Mouse (Mus musculus): ENCODE measurements at regions not wholly inside any gene's neighbourhood (a gene's known extent, or its start where the extent isn't known, plus 50 kb on each side); places are given as distances from the start of the nearest gene placed in this dataset.

DNA sequence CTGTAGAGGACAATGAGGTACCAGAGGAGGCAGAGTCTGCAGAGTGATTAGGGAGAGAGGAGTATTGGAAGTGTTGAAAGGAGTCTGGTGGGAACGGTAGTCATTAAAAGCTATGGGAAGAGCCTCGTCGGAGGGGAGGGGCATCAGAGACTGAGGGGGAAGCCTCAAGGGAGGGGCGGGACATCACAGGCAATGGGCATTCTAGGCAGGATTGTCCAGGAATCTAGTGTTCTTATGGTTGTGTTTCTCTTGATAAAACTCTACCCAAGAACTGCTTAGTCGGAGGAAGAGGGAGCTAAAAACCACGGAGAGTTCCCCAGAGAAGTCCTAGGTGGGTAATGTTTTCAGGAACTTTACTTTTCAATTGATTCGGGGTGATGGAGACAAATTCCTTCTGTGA, 90.2 kb downstream of the Sec23ip start:
- DNase-seq (ENCODE audit: low spot score in 2 of 2) = no peak

DNA sequence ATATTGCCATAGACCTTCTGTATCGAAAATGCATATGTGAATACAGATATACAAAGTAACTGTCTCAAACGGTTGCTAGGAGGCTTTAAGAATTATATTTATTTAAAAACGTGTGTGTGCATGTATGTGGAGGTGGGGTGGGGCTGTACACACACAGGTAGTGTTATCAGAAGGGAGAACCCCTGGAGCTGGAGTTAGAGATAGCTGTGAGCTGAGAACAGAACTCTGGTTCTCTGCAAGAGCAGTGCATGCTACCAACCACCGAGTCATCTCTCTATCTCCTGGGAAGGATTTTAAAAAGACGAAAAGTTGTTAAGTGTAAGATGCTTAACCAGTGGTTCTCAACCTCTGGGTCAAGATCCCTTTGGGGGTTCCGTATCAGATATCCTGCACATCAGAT, 91.7 kb downstream of the Sec23ip start:
- no peak for DNase-seq (ENCODE audit: low spot score in 2 of 2)

DNA sequence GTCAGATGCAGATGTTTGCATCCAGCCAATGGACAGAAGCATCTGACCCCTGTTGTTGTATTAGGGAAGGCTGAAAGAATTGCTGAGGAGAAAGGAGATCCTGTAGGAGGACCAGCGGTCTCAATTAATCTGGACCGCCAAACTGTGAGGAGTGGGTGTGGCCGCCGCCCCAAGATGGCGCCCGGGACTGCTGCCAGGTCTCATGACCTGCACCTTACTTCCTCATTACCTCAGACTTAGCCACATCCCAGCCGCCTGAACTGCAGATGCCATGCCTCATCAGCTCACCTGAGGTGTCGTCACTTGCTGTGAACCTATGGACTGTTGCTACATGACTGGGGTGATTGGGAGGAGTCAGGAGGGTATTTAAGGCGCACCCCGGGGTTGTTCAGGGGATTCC, 97.8 kb downstream of the Sec23ip start:
- no peak for DNase-seq (ENCODE audit: low spot score in 2 of 2)

DNA sequence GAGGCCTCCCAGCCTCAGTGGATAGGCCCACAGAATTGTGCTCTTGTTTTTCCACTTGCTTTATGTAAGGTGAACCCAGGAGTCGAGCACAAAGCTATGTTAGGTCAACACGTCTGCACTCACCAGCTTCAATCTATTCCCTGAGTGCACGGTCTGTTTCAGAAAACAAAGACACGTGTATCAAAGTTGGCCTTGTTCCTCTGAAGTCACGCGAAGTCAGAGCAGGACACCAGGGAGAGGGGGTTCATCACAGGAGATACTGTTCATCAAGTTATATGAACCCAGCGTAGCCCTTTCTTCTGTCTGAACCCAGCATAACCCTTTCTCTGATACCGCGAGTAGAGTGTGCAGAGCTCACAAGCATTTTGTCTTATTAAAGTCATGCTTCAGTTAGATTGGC, 98.8 kb downstream of the Sec23ip start:
- DNase-seq (ENCODE audit: low spot score in 2 of 2) = no peak

DNA sequence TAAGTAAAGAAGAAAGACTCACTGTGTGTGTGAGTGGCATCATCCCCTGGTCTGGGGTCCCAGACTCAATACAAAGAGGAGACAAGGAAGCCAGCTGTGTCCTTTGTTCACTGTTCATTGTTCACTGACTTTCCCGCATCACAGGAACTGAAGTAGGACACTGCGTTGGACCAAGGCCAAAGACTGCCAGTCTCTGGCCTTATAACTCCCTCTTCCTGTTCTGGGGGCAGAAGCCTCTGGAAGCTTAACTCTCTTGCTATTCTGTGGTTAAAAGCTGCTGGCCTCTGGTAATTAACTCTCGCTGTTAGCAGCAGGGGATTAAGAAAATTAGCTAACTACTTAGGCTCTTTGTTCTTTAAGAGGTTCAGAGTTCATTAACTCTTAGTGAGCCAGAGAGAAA, 104.5 kb downstream of the Sec23ip start:
- DNase-seq (ENCODE audit: low spot score in 2 of 2) = no peak

DNA sequence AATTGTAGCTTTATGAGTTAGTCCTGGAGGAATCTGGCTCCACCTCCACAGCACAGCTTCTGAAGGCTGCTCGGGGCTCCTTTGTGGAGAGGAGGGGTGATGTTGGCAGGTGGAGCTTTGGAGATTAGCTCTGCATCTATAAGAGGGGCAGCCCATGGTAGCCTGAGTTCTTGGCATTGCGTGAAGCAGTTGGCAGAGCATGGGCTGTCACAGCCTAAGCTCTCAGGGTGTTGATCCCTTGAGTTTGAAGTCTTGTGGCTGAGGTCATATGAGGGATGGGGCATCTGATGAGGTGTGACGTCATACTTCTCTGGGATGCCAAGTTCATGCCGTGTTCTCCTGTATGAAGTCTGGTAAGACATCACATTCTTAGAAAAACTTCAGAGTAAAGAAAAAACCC, 109.5 kb downstream of the Sec23ip start:
- DNase-seq (ENCODE audit: low spot score in 2 of 2) = no peak

DNA sequence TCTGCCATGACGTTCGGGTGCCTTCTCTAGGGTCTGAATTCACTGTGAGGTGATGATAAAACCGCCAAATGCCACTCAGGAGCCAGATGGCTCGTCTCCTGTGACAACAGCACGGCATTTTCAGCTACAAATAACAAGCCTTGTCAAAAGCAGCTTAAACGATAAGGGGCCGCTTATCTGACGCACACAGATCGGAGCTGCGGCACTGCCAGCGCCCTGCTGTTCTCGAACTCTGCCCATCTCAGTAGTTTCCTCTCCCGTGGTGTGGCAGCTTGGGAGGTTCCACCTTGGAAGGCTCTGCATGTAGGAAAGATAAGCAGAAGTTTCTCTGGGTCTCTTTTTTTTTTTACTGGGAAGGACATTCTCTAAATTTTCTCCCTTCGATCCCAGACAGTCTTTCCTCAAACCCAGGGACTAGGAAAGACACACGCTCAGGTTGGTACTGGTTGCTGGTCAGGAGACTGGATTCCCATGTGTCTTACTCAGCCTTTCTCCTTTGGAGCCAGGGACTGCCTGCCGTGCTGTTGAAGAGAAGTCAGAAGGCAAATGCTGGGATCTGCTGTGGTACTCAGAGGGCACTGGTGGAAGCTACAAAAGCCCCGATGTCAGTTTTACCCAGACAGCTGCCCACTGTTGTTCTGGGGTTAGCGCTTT, 110.1 kb downstream of the Sec23ip start:
- no peak for DNase-seq (ENCODE audit: low spot score in 2 of 2)

DNA sequence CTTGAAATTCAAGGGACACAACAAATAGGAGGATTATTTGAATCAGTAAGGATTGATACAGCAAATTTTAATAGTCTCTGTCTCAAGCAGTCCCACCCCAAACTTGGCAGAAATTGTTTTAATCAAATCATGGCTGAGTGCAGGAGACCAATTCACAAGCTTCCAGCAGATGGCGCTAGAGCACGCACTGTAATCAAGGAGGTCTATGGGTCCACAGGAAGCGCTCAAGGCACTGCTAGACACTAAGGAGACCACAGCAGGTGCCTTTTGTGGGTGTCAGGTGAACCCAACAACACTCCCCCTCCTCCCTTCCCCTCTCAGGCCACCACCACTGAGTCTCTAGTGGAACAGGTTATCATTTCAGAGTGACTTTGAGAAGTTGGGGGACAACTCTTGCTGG, 115.4 kb downstream of the Sec23ip start:
- peak; percentile 73 to 84 for DNase-seq (ENCODE audit: low spot score in 2 of 2)

DNA sequence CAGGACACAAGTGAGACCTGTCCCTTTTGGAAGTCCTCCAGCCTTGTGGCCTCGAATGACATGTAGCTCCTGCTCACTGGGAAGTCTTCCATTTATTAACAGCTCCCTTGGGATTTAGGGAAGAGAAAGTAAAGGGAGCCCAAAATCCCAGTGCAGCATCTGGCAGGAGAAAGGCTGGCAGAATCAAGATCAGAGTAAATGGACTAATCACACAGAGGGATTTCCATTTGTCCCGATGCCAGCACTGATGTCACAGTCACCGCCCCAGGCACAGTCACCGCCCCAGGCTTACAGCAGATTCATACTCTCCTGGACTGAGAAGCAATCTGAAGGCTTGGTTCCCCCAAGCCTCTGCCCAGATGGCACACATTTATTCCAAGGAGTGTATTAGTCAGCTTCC, 116.0 kb downstream of the Sec23ip start:
- DNase-seq (ENCODE audit: low spot score in 2 of 2) = no peak

DNA sequence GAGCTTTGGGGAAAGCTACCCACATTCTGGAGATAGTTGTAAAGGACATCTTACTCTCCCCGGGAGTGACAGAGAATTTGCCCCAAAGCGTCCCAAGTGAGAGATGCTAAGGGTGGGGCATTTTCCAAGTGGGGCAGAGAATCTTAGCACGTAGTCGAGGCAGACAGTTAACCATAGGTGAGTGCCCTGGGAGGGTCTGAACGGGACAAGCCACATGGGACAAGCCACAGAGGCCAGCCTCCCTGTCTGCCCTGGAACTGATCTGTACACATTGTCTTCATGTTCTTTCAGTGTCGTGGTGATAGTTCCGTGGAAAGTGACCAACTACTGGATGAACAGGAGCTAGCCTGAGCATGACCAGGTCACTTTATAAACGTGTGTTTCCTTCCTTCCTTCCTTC, 116.6 kb downstream of the Sec23ip start:
- no peak for DNase-seq (ENCODE audit: low spot score in 2 of 2)

DNA sequence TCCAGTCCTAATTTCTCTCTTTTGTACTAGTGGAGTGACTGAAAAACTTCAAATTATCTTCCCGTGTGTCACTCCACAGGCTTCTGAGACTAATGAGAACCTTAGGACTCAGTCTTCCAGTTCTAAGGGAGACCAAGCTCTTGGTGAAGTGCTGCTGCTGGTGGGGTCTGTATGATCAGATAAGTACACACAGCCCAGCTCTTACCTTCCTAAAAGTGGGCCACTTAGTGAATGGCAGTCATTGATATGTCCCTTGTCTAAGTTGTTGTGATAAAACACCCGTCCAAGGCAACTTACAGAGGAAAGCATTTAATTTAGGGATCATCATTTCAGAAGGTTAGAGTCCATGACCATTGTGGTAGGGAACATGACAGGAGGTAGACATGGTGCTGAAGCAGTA, 124.1 kb downstream of the Sec23ip start:
- no peak for DNase-seq (ENCODE audit: low spot score in 2 of 2)

DNA sequence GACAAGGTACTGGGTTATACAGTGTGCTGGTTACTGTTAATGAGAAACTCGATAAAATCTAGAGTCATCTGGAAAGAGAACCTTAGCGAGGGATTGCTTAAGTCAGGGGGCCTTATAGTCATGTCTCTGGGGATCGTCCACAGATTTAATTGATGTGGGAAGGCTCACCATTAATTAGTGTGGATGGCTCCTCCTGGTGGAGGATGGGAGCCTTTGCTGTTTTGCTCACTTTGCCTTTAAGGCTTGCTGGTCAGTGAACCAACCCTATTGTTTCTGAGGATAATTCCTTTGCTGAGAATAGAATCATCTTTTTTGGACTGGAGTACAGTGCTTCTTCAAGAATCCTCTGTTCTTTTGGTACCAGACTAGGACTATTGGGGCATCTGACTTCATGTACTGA, 139.3 kb downstream of the Sec23ip start:
- no peak for DNase-seq (ENCODE audit: low spot score in 2 of 2)

DNA sequence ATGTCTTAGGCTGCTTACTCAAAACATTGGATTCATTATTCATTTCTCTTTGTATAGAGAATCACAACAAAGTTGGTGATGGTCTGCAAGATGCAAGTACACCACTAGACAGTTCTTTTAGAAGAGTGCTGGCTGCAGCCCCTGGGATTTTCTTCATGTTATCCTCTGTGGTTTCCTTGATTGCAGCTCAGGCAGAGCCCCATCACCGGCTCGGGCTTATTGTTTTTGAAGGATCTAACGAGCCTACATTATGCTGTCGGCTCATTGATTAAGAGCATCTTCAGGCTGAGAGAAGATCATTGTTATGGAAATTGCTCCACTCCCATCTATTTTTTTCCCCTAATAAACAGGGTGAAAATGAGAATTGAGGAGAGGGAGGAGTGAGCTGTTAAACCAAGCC, 140.8 kb downstream of the Sec23ip start:
- no peak for DNase-seq (ENCODE audit: low spot score in 2 of 2)

DNA sequence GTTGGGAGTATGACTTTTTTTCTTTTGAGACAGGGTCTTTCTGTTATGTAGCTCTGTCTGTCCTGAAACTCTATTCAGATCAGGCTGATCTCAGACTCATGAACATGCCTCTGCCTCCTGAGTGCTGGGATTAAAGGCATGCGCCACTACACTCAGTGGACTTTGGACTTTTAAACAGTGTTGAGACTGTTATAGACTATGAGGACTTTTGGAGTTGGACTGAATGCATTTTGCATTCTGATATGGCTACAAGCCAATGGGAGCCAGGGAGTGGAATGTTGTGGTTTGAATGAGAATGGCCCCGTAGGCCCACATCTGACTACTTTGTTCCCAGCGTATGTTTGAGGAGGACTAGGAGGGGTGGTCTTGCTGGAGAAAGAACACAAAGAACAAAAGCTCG, 165.4 kb downstream of the Sec23ip start:
- no peak for DNase-seq (ENCODE audit: low spot score in 2 of 2)

DNA sequence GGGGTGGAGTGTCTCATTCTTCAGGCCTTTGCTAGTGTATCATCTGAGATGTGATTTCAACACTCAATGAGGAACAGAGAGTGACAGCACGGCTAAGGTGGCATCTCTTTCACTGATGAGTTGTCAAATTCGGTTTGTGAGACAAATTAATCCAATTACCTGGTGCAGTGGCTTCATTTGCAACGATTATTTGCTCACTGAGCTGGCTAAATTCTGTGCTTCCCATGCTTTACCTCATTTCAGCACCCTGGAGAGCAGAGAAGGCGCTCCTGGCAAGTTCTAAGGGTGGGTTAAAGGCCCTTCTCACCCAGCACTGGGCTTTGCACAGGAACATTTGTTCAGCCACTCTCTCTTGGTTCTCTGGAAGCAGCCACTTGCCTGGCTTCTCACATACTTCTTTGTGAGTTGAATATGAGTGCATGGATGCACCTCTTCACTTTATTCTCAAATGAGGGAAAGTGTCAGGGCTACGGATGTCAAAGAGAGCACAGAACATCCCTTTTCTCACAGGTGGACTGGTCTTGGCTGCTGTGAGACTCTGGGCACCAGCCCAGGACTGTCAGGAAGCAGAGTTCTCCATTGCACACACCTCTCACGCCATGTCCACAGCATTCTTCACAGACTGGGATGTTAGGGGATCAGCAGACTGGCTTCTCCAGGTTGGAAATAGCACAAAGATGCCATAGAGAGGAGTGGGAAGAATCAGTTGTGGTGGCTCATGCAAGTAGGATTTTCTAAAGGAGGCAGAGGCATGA, 193.4 kb downstream of the Sec23ip start:
- no peak for DNase-seq (ENCODE audit: low spot score in 2 of 2)

DNA sequence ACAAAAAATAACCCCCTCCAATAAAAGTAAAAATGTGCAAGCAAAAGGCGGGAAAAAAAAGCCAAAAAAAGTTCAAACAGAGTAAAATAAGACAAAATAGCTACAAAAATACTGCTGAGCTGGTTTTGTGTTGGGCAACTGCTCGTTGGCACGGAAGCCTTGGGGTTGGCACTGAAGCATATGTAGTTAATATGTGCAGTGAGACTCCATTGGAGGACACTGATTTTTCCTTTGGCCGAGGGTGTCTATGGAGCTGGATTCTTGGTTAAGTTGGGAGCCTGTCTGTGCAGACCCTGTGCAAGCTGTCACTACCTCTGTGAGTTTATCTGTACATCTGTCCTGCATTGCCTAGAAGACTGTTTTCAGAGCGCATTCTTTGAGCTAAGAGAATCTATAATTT, 215.8 kb downstream of the Sec23ip start:
- no peak for DNase-seq (ENCODE audit: low spot score in 2 of 2)

DNA sequence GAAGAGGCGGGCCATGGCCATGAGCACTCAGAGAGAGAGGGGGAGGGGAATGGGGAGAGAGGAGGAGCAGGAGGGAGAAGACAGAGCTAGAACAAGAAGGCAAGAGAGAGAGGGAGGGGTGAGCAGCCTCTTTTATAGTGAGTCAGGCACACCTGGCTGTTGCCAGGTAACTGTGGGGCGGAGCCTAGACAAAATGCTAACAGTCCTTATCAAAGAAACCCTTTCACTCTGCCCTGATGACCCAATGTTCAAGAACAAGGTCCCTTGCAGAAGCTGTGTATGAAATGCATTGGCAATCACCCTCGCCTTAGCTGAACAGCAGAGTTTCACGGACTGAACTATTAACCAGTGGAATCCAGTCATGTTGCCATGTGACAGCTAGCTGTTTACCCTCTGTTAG, 235.2 kb downstream of the Sec23ip start:
- no peak for DNase-seq (ENCODE audit: low spot score in 2 of 2)

DNA sequence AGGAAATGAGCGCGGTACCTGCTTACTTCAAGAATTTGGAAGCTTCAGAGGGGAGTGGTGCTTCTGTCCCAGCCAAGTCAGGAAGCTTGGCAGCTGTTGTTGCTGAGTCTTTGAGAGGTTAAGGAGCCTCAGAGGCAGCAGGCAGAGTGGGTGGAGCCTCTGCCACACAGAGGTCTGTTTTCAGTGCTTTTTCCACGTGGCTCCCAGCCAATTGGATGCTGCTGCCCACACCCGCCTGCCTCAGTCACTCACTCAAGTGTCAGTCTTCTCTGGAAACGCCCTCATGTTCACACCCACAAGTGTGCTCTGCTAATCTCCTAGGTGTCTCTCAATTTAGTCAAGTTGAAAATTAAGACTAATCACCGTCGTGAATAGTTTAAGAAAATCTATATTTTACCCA, 236.1 kb downstream of the Sec23ip start:
- peak in 1 of 2 experiments; percentile 2 for DNase-seq (ENCODE audit: low spot score in 2 of 2)

DNA sequence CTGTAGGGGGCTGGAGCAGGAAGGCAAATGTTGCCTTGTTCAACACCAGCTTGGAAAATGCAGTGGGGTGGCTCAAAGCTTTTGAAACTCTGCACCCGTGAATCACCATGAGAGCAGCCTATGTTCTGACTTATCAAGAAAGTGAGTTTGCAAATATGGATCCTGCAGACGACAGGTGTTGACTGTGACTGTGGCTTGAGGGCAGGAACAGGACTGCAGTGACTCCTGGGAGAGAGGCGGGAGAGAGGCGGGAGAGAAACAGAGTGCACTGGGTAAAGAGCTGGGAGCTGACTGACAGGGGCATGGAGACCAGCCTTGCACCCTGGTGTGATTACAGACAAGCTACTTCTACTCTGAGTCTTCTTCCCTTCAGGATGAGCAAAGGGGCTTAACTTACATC, 254.0 kb downstream of the Sec23ip start:
- DNase-seq (ENCODE audit: low spot score in 2 of 2) = no peak

DNA sequence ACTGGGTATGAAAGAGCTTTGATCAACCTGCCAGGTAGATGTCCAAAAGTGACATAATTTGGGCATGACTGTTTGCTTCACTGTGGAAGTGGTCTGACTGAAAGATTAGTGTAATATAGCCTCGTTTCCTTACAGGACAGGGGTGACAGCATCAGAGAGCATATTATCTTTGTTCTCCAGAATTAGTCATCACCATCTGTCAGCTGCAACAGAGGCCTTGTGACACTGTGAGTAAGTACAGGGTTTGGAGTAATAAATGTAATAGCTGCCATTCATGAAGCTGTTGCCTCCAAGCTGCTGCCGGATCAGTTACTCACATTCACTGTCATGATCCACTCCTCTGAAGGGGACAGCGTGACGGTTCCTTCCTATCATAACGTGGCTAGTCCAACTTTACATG, 254.4 kb upstream of the Plpp4 start:
- DNase-seq (ENCODE audit: low spot score in 2 of 2) = no peak

DNA sequence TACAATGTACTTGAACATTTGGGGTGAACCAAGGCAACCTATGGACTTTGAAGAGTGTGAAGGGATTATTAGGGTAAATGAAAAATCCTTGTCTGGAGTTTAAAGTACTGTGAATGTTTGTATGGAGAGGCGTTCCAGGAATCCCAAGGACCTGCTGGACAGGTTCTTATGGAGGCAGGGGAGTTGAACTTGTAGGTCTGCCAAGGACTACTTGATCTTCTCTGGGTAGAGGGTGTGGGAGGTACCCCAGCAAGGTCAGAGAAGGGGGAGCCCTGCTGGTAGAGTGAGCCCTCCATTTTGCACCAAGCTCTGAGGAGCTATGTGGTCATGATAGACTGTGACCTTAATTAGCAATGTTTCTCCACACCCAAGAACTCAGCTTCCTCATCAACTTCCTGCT, 253.7 kb upstream of the Plpp4 start:
- no peak for DNase-seq (ENCODE audit: low spot score in 2 of 2)

DNA sequence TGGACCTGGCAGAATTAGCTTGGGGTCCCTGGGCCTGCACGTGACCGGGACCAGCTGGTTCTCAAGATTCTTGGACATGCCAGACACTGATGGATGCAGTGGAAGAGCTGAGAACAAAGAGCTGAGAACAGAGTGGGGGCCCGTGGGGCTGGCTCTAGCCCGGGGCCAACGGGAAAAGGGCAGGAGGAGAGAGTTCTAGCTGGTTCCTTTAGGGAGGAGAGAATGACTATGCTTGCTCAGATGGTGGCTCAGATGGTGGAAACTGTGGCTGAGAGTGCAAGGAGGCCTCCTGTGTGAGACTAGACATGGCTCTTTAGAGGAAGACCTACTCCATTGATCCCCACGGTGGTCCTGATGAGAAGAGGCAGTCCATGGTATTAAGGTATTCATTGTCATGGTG, 240.5 kb upstream of the Plpp4 start:
- no peak for DNase-seq (ENCODE audit: low spot score in 2 of 2)

DNA sequence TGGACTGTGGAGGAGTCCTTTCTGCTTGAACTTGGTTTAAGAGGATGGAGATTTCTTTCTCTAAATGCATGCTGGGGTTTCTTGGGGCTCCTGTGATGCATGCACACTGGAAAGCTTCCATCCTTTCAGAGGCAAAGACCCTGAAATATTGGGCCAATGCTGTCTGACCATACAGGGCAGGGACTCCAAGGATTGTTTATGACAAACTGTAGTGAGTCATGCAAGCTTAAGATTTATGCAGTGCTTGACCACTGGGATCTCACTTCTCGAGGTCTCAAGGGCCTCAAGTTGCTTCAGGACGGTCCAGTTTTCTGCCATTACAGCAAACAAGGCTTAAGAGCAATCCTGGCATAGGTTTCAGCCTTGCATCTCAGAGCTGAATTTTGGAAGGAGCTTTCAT, 229.7 kb upstream of the Plpp4 start:
- DNase-seq (ENCODE audit: low spot score in 2 of 2) = no peak
